Mouse (Mus musculus) heart, embryonic 14.5 days (tissue): ENCODE results near the gene Asic2. TPM values are rescaled to one million over a fixed set of nuclear protein-coding genes. Genes with fewer than 3 reads are reported as not detected.

Experiments used
- ATAC-seq: fragments of 200-750 bp; cut with Nextera tagmentation; 2 replicates; pipeline ENCODE4 v1.8.0; 2017; ENCODE audit warnings: low read depth, moderate TSS enrichment; ENCODE audit not compliant: insufficient number of reproducible peaks, insufficient read depth, low FRiP score
- H3K27ac ChIP-seq, 2 experiments: fragments of 200-500 bp in 1 of 2; fragments of 300-500 bp in 1 of 2; sonication (generic) in 1 of 2; replicated peaks in 1 of 2; 2 replicates each; pipeline ENCODE4 v1.5.1; 2012 to 2014; ENCODE audit warnings: low read depth in 2 of 2, low read length in 2 of 2, control low read depth in 1 of 2, mild to moderate bottlenecking in 1 of 2, mixed read lengths in 1 of 2; ENCODE audit not compliant: control insufficient read depth in 1 of 2, insufficient read depth in 1 of 2
- H3K27me3 ChIP-seq: fragments of 300-500 bp; sonication (generic); 2 replicates; pipeline ENCODE4 v1.6.1; 2014; ENCODE audit warnings: mild to moderate bottlenecking, low read length, control low read depth; ENCODE audit not compliant: control insufficient read depth, insufficient read depth
- H3K36me3 ChIP-seq: fragments of 300-500 bp; sonication (generic); 2 replicates; pipeline ENCODE4 v1.6.1; 2014; ENCODE audit warnings: mild to moderate bottlenecking, control low read depth, low read length, mixed read lengths; ENCODE audit not compliant: control insufficient read depth, insufficient read depth
- H3K4me1 ChIP-seq, 2 experiments: fragments of 200-500 bp in 1 of 2; fragments of 300-500 bp in 1 of 2; sonication (generic) in 1 of 2; 2 replicates each; pipeline ENCODE4 v1.6.1; 2012 to 2014; ENCODE audit warnings: low read length in 2 of 2, control low read depth in 1 of 2, mixed read lengths in 1 of 2; ENCODE audit not compliant: control insufficient read depth in 2 of 2, insufficient read depth in 2 of 2
- H3K4me2 ChIP-seq: fragments of 300-500 bp; sonication (generic); 2 replicates; pipeline ENCODE4 v1.6.1; 2014; ENCODE audit warnings: mild to moderate bottlenecking, low read length
- H3K4me3 ChIP-seq, 2 experiments: fragments of 200-500 bp in 1 of 2; fragments of 300-500 bp in 1 of 2; sonication (generic) in 1 of 2; 2 replicates each; pipeline ENCODE4 v1.5.1; 2012 to 2014; ENCODE audit warnings: low read length in 2 of 2, mild to moderate bottlenecking in 2 of 2, control low read depth in 1 of 2, low read depth in 1 of 2, moderate library complexity in 1 of 2; ENCODE audit not compliant: control insufficient read depth in 1 of 2, insufficient read depth in 1 of 2
- H3K9ac ChIP-seq: fragments of 300-500 bp; sonication (generic); 2 replicates; pipeline ENCODE4 v1.6.1; 2014; ENCODE audit warnings: mild to moderate bottlenecking, low read length
- H3K9me3 ChIP-seq: fragments of 300-500 bp; sonication (generic); 2 replicates; pipeline ENCODE4 v1.6.1; 2016; ENCODE audit warnings: low read length, control low read depth; ENCODE audit not compliant: control insufficient read depth
- WGBS: fragments of 180-500 bp; shearing (Covaris S2); extraction: QIAGEN DNeasy Blood & Tissue Kit; methylation state at CpG from one replicate; pipeline ENCODE4 v1.1.7; 2014; 5-methylcytosine and 5-hydroxymethylcytosine counted together
- polyA plus RNA-seq: library from polyadenylated mRNA; unstranded; fragments of >200 nt; fragmentation: Nextera tagmentation; extraction: Ambion mirVana; gene quantifications from 2 replicates; pipeline ENCODE4 v1.2.1, GENCODE M21; 2014

The Asic2 gene
- polyA plus RNA-seq, 1 experiment from 2014 or later = not detected

GRCm38 (mm10) chr11:81511401-81511800 lies 456.9 kb downstream of the Asic2 start:
- no peak overlapping the region for H3K27ac ChIP-seq
- WGBS = 51% methylated on average over 4 of the region's 4 CpGs
- peaks cover 4% of the 10 kb centered on the region; the same call in 1 of the 2 replicates for H3K27me3 ChIP-seq
- no peaks in the 10 kb centered on the region; a peak in 1 of 4 replicates for H3K4me1 ChIP-seq
- no peak overlapping the region for H3K9ac ChIP-seq
- ATAC-seq = no peak
- no peak overlapping the region for H3K4me2 ChIP-seq
- no peaks in the 10 kb centered on the region for H3K36me3 ChIP-seq
- H3K4me3 ChIP-seq = no peak overlapping the region
- H3K9me3 ChIP-seq = no peaks in the 10 kb centered on the region

DNA sequence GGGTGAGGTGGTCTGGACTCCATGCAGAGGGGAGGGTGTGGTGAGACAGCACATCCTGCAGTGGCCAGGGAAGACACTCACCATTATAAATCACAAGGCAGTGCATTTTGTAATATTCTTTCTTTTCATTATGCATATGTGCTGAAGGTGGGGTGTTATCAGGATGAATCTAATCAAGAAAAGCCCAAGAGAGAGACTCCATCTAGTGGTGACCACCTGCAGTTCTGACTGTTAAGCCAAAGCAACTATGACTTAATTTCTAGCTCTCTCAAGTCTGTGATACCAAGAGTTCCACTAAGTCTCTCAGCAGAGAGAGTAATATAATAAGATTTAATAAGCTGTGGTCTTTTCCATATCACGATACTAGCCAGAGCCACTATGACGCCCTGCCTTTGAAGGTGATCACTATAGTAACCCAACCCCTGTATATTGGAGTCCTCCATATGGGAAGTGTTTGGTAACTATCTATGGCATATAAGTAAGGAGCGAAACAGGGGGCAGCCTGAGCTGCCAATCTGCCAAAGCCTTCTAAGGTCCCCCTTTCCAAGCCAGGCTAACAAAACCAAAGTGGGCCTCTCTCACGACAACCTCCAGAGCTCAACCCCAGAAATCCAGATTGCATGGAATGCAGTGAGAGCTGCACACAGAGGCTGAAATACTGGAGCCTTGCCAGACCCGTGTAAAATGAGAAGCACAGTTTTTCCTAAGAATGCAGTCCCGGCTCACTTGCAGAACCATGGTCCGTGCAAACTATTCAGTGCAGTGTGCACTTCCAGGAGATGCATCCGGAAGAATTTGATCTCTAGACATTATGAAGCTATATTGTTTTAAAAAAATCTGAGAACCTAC lies 459.6 kb downstream of the Asic2 start:
- Histone ChIP-seq H3K36me3 (no peaks in the 10 kb centered on the region), H3K27me3 (no peaks in the 10 kb centered on the region), H3K9me3 (no peaks in the 10 kb centered on the region), H3K27ac (no peak overlapping the region), H3K4me2 (0 out of 2 replicates have a peak overlapping the region, but pooled peaks have one; percentile 5), H3K9ac (no peak overlapping the region), H3K4me1 (no peaks in the 10 kb centered on the region; a peak in 1 of 4 replicates), H3K4me3 (no peak overlapping the region)
- ATAC-seq = no peak
- WGBS = 39% methylated on average over 8 of the region's 8 CpGs

DNA sequence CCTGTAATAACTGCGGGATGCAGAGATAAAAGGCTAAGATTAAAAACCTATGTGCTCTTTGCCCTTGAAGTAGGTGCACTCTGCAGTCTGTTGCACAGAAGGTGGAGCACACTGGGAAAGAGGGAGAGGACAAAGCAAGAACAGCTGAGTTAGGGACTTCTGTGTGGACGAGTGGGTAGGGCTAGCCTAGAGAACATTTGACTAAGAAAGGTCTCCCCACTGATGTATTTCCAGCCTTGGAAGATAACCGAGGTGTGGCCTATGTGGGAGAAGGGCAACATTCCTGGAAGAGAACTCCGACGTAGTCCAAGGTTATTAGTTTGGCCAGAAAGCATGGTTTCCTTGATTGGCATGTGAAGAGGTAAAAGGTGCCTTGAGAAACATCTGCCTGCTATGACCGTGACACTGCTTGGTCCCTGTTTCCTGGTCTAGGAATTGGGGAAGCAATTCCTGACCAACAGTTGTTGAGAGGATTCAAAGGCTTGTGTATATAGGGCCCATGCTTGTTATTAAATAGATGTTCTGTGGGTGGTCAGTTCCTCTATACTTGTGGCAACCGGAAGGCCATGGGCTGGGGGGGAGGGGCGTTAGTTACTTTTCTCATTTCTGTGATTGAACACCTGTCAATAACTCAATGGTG lies 463.3 kb downstream of the Asic2 start:
- WGBS = 68% methylated on average over 8 of the region's 8 CpGs
- no peaks in the 10 kb centered on the region; a peak in 1 of 4 replicates for H3K4me1 ChIP-seq
- no peak overlapping the region for H3K4me3 ChIP-seq
- H3K27ac ChIP-seq = no peak overlapping the region
- no peaks in the 10 kb centered on the region for H3K9me3 ChIP-seq
- ATAC-seq = no peak
- no peak overlapping the region for H3K4me2 ChIP-seq
- H3K9ac ChIP-seq = no peak overlapping the region
- H3K27me3 ChIP-seq = no peaks in the 10 kb centered on the region
- H3K36me3 ChIP-seq = no peaks in the 10 kb centered on the region

- 50% methylated on average over 14 of the region's 14 CpGs for WGBS
- H3K27ac ChIP-seq = no peak overlapping the region
- H3K36me3 ChIP-seq = no peaks in the 10 kb centered on the region
- no peak overlapping the region for H3K9ac ChIP-seq
- H3K4me3 ChIP-seq = no peak overlapping the region
- H3K4me2 ChIP-seq = no peak overlapping the region
- H3K9me3 ChIP-seq = no peaks in the 10 kb centered on the region
- H3K4me1 ChIP-seq = no peaks in the 10 kb centered on the region
- no peaks in the 10 kb centered on the region for H3K27me3 ChIP-seq
- no peak for ATAC-seq
Observed at GRCm38 (mm10) chr11:81501473-81502246, 466.6 kb downstream of the Asic2 start.

DNA sequence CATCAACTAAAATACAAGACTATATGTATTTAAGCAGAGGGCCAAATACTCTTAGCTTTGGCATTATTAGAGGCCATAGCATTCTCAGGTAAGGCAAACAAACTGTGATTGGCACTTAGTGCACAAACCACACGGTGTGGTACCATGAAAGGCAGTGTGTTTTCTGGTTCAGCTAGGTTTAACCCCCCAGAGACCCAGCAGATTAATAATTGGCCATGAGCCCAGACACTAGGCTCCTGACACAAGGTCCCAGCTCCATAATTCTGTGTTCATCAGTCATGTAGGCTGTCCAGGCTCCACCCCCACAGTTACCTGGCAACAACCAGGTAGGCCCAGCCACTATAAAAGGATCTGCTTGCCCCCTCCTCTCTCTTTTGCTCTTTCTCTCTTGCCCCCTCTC lies 469.3 kb downstream of the Asic2 start:
- no peak for ATAC-seq
- H3K36me3 ChIP-seq = no peaks in the 10 kb centered on the region
- H3K9ac ChIP-seq = no peak overlapping the region
- H3K27ac ChIP-seq = no peak overlapping the region
- no peaks in the 10 kb centered on the region for H3K4me1 ChIP-seq
- no peaks in the 10 kb centered on the region for H3K27me3 ChIP-seq
- H3K4me3 ChIP-seq = no peak overlapping the region
- no peak overlapping the region for H3K4me2 ChIP-seq
- H3K9me3 ChIP-seq = no peaks in the 10 kb centered on the region
- WGBS = 63% methylated on average over 1 of the region's 1 CpGs

GRCm38 (mm10) chr11:81497652-81498391 lies 470.4 kb downstream of the Asic2 start:
- Histone ChIP-seq H3K9ac (no peak overlapping the region), H3K36me3 (no peaks in the 10 kb centered on the region), H3K27me3 (no peaks in the 10 kb centered on the region), H3K4me3 (no peak overlapping the region), H3K4me2 (no peak overlapping the region), H3K4me1 (no peaks in the 10 kb centered on the region), H3K27ac (no peak overlapping the region), H3K9me3 (no peaks in the 10 kb centered on the region)
- no peak for ATAC-seq
- 59% methylated on average over 9 of the region's 9 CpGs for WGBS

DNA sequence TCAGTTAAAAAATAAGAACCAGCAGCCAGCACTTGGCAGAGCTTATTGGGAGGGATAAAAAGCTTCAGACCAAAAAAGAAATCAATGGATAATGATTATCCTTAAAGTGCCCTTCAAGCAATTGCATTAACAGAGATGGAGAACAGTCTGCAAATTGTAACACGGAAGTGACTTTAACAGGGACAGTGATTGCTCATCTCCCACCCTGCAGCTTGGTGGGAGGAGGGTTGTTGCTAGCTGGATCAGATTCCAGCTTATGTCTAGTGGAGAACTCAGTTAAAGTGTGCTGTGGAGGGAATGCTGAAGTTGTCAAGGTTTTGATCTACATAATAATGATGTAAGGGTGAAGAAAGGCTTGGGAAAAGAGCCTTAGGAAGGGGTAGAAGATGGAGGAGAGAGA lies 471.8 kb downstream of the Asic2 start:
- Histone ChIP-seq H3K36me3 (no peaks in the 10 kb centered on the region), H3K27ac (no peak overlapping the region), H3K4me3 (no peak overlapping the region), H3K9ac (no peak overlapping the region), H3K4me2 (no peak overlapping the region), H3K27me3 (no peaks in the 10 kb centered on the region), H3K4me1 (no peaks in the 10 kb centered on the region), H3K9me3 (no peaks in the 10 kb centered on the region)
- ATAC-seq = no peak
- WGBS = 40% methylated on average over 1 of the region's 1 CpGs
